27 mouse cellular contexts compared by ENCODE assay signal in genomic region chr19:22451290-22451689, GRCm38 (mm10).
DNase-seq lines count a peak whose midpoint lies in the region; ATAC-seq and TF ChIP-seq lines count a peak whose summit lies in the region.
"Had no signal": no experiment of that assay in that cellular context is flagged by ENCODE, and none has a peak within 500 bp of the region (broad histone marks: within the 10 kb centered on the region; RNA-seq: fewer than 3 reads in every experiment).

No protein-coding gene starts in this region.

- peak; percentile 46 for ATAC-seq in forebrain, postnatal 0 days
- no peak for ATAC-seq in forebrain, embryonic 14.5 days
- no peak for ATAC-seq in kidney, embryonic 15.5 days (replicated peaks; ENCODE audit: low FRiP score)
- ATAC-seq: inflammation-experienced regulatory T-cells, adult 6 months; Patski had no signal

- DNase-seq in forebrain, postnatal 0 days = peak; percentile 43
- no peak for DNase-seq in forebrain, embryonic 14.5 days (ENCODE audit: low spot score)
- DNase-seq in kidney, adult 2 months = peak; percentile 6
- peak; percentile 5 for DNase-seq in lung, postnatal 10 days
- no peak for DNase-seq in lung, adult 2 months
- DNase-seq in brain, adult 2 months (ENCODE audit: low read depth, low spot score) = peak; percentile 54
- no peak for DNase-seq in left cerebral cortex, adult 11 months (ENCODE audit: low spot score)
- DNase-seq: adrenal gland, postnatal 36 days; B cell, adult 2 months; cerebellum, adult 11-12 months; gastrocnemius, adult 2 months; heart, postnatal 4 days; kidney, adult 18-20 months; kidney, postnatal 10 days; left cerebral cortex, postnatal 4 days; right cerebral cortex, postnatal 25 days; thymus, postnatal 14 days had no signal

- H3K36me3 ChIP-seq in forebrain, postnatal 0 days (ENCODE audit: insufficient read depth) = no peaks in the 10 kb centered on the region
- no peaks in the 10 kb centered on the region for H3K36me3 ChIP-seq in forebrain, embryonic 14.5 days (ENCODE audit: control insufficient read depth, insufficient read depth, low read length)
- no peaks in the 10 kb centered on the region for H3K36me3 ChIP-seq in kidney, adult 2 months (ENCODE audit: control insufficient read depth, insufficient read depth, low read length)
- H3K36me3 ChIP-seq in kidney, embryonic 15.5 days = no peaks in the 10 kb centered on the region
- H3K36me3 ChIP-seq: forebrain, embryonic 10.5 days; G1E; heart, embryonic 15.5 days; limb, embryonic 15.5 days; midbrain, embryonic 10.5 days had no signal

- no peaks in the 10 kb centered on the region for H3K27me3 ChIP-seq in forebrain, postnatal 0 days (ENCODE audit: insufficient read depth, low read length)
- peaks cover 5% of the 10 kb centered on the region; the same call in 1 of the 2 replicates for H3K27me3 ChIP-seq in forebrain, embryonic 14.5 days (replicated peaks; ENCODE audit: control insufficient read depth, insufficient read depth, low read length)
- H3K27me3 ChIP-seq in kidney, adult 2 months (replicated peaks; ENCODE audit: control insufficient read depth, insufficient read depth, low read length) = no peaks in the 10 kb centered on the region
- no peaks in the 10 kb centered on the region for H3K27me3 ChIP-seq in kidney, embryonic 15.5 days
- H3K27me3 ChIP-seq: CH12.LX; heart, embryonic 15.5 days had no signal

- H3K4me2 ChIP-seq in forebrain, postnatal 0 days (ENCODE audit: low read depth) = no peak overlapping the region
- H3K4me2 ChIP-seq in forebrain, embryonic 14.5 days (ENCODE audit: low read length) = no peak overlapping the region
- no peak overlapping the region for H3K4me2 ChIP-seq in kidney, embryonic 15.5 days
- H3K4me2 ChIP-seq: heart, embryonic 15.5 days; limb, embryonic 15.5 days had no signal

- H3K27ac ChIP-seq in forebrain, postnatal 0 days (ENCODE audit: low read depth, low read length) = no peak overlapping the region
- no peak overlapping the region for H3K27ac ChIP-seq in forebrain, embryonic 14.5 days (ENCODE audit: low read depth, low read length)
- H3K27ac ChIP-seq in kidney, adult 2 months (ENCODE audit: insufficient read depth, low read depth, low read length) = no peak overlapping the region
- no peak overlapping the region for H3K27ac ChIP-seq in kidney, embryonic 15.5 days
- H3K27ac ChIP-seq: forebrain, embryonic 10.5 days; gastrocnemius, adult 2 months; heart, embryonic 15.5 days; limb, embryonic 15.5 days; liver, embryonic 14.5 days; midbrain, embryonic 10.5 days had no signal

- TF ChIP-seq CTCF in forebrain, postnatal 0 days (IDR thresholded peaks at IDR 0.05; ENCODE audit: low read depth) = no peak
- TF ChIP-seq CTCF in kidney, adult 2 months (conservative IDR thresholded peaks at IDR 0.05; ENCODE audit: insufficient read depth, insufficient read length, low read depth, low read length) = no peak
- TF ChIP-seq CTCF in lung, adult 2 months (IDR thresholded peaks at IDR 0.05; ENCODE audit: insufficient read depth, low read length) = no peak

- TF ChIP-seq POLR2A in kidney, adult 2 months (IDR thresholded peaks at IDR 0.05; ENCODE audit: low read depth, low read length) = no peak
- no peak for TF ChIP-seq POLR2A in lung, adult 2 months (IDR thresholded peaks at IDR 0.05; ENCODE audit: borderline replicate concordance, extremely low read depth, low read depth, low read length)

- WGBS in forebrain, postnatal 0 days = 56% methylated on average over 5 of the region's 5 CpGs
- WGBS in forebrain, embryonic 14.5 days = 89% methylated on average over 5 of the region's 5 CpGs
- WGBS in kidney, adult 2 months = 66% methylated on average over 5 of the region's 5 CpGs
- 63% methylated on average over 5 of the region's 5 CpGs for WGBS in kidney, embryonic 15.5 days
- 64% methylated on average over 5 of the region's 5 CpGs for WGBS in lung, adult 2 months

- H3K9me3 ChIP-seq in forebrain, postnatal 0 days (ENCODE audit: low read length) = no peaks in the 10 kb centered on the region
- no peaks in the 10 kb centered on the region for H3K9me3 ChIP-seq in forebrain, embryonic 14.5 days (replicated peaks; ENCODE audit: control insufficient read depth, low read length)
- H3K9me3 ChIP-seq in kidney, embryonic 15.5 days (replicated peaks) = no peaks in the 10 kb centered on the region
- H3K9me3 ChIP-seq: forebrain, embryonic 10.5 days; G1E; heart, embryonic 15.5 days; limb, embryonic 15.5 days; midbrain, embryonic 10.5 days had no signal

- no peak overlapping the region for H3K4me3 ChIP-seq in forebrain, postnatal 0 days (ENCODE audit: low read depth, low read length)
- H3K4me3 ChIP-seq in forebrain, embryonic 14.5 days (ENCODE audit: low read depth, low read length) = no peak overlapping the region
- H3K4me3 ChIP-seq in kidney, adult 2 months (ENCODE audit: insufficient read depth, low read depth, low read length) = no peak overlapping the region
- no peak overlapping the region for H3K4me3 ChIP-seq in kidney, embryonic 15.5 days (replicated peaks)
- no peak overlapping the region for H3K4me3 ChIP-seq in lung, adult 2 months (replicated peaks; ENCODE audit: extremely low read depth, low read depth, low read length)
- H3K4me3 ChIP-seq: forebrain, embryonic 10.5 days; gastrocnemius, adult 2 months; heart, embryonic 15.5 days; limb, embryonic 15.5 days; midbrain, embryonic 10.5 days had no signal

- peaks cover 7% of the 10 kb centered on the region; the same call in 1 of the 2 replicates for H3K4me1 ChIP-seq in forebrain, postnatal 0 days (ENCODE audit: insufficient read depth)
- H3K4me1 ChIP-seq in forebrain, embryonic 14.5 days (ENCODE audit: control insufficient read depth, insufficient read depth, low read length) = 0 out of 2 replicates have a peak, but pooled peaks cover 2% of the 10 kb centered on the region
- H3K4me1 ChIP-seq in kidney, adult 2 months (ENCODE audit: control insufficient read depth, insufficient read depth, low read length) = no peaks in the 10 kb centered on the region
- peaks cover 27% of the 10 kb centered on the region for H3K4me1 ChIP-seq in kidney, embryonic 15.5 days
- peaks cover 2% of the 10 kb centered on the region; the same call in 1 of the 2 replicates for H3K4me1 ChIP-seq in lung, adult 2 months (ENCODE audit: control insufficient read depth, insufficient read depth, low read length)

- H3K9ac ChIP-seq in forebrain, postnatal 0 days = no peak overlapping the region
- H3K9ac ChIP-seq in forebrain, embryonic 14.5 days (ENCODE audit: low read length) = no peak overlapping the region
- H3K9ac ChIP-seq in kidney, embryonic 15.5 days = no peak overlapping the region
- H3K9ac ChIP-seq: heart, embryonic 15.5 days; limb, embryonic 15.5 days; liver, embryonic 14.5 days had no signal

Comparison
In these comparisons a context has a peak if more than half of its experiments do, and no peak if none do; other contexts are left out.
1. DNase-seq: peak in forebrain, postnatal 0 days (single experiment), kidney, adult 2 months (single experiment), lung, postnatal 10 days (single experiment) and brain, adult 2 months (single experiment); none in forebrain, embryonic 14.5 days (single experiment), lung, adult 2 months (single experiment) and left cerebral cortex, adult 11 months (single experiment).